Mouse (Mus musculus) heart, adult 2 months (tissue): ENCODE results near the gene Nampt.

ENCODE experiments used
- CTCF ChIP-seq: fragments of 200-600 bp; IDR thresholded peaks from 2 replicates; pipeline ENCODE4 v1.8.1; 2022; ENCODE audit warnings: antibody characterized with exemption, mild to moderate bottlenecking, moderate library complexity
- EP300 ChIP-seq: fragments of 200-500 bp; IDR thresholded peaks from 2 replicates; pipeline ENCODE4 v1.6.1; 2011; ENCODE audit warnings: low read depth, low read length, control low read depth; ENCODE audit not compliant: insufficient read depth
- POLR2A ChIP-seq: fragments of 200-500 bp; IDR thresholded peaks from 2 replicates; pipeline ENCODE4 v1.6.1; 2011; ENCODE audit warnings: mild to moderate bottlenecking, low read depth, low read length, control low read depth; ENCODE audit not compliant: insufficient read depth

GRCm38 (mm10) chr12:32854866-32855265 lies 35.5 kb downstream of the Nampt start:
- TF ChIP-seq EP300 (0 out of 2 replicates have a peak, but pooled peaks have one; percentile 29), POLR2A (no peak), CTCF (no peak)
